Mouse (Mus musculus) lung, postnatal 0 days (tissue): ENCODE measurements around the gene Diaph2. TPM values are rescaled to one million over a fixed set of nuclear protein-coding genes. Genes with fewer than 3 reads are reported as not detected.

Experiments used
- ATAC-seq: fragments of 200-750 bp; cut with Nextera tagmentation; 2 replicates; pipeline ENCODE4 v1.8.0; 2017; ENCODE audit warnings: moderate library complexity
- DNase-seq: peaks from one replicate; pipeline ENCODE4 v3.0.0-alpha.2; 2016; ENCODE audit warnings: low spot score
- H3K27ac ChIP-seq: fragments of 300-500 bp; sonication (generic); 2 replicates; pipeline ENCODE4 v1.5.1; 2014; ENCODE audit warnings: antibody characterized with exemption, mild to moderate bottlenecking, low read length, mixed read lengths
- H3K27me3 ChIP-seq: fragments of 300-500 bp; sonication (generic); replicated peaks from 2 replicates; pipeline ENCODE4 v1.6.1; 2014; ENCODE audit warnings: low read length, mixed read lengths; ENCODE audit not compliant: insufficient read depth
- H3K36me3 ChIP-seq: fragments of 300-500 bp; sonication (generic); 2 replicates; pipeline ENCODE4 v1.6.1; 2014; ENCODE audit warnings: low read length, mixed read lengths; ENCODE audit not compliant: insufficient read depth
- H3K4me1 ChIP-seq: fragments of 300-500 bp; sonication (generic); 2 replicates; pipeline ENCODE4 v1.6.1; 2014; ENCODE audit warnings: antibody characterized with exemption, low read depth, low read length, mixed read lengths; ENCODE audit not compliant: insufficient read depth
- H3K4me2 ChIP-seq: fragments of 300-500 bp; sonication (generic); replicated peaks from 2 replicates; pipeline ENCODE4 v1.6.1; 2014; ENCODE audit warnings: low read depth, mild to moderate bottlenecking, low read length, moderate library complexity, mixed read lengths
- H3K4me3 ChIP-seq: fragments of 300-500 bp; sonication (generic); 2 replicates; pipeline ENCODE4 v1.5.1; 2014; ENCODE audit warnings: low read depth, low read length
- H3K9ac ChIP-seq: fragments of 300-500 bp; sonication (generic); replicated peaks from 2 replicates; pipeline ENCODE4 v1.6.1; 2014; ENCODE audit warnings: low read depth, mild to moderate bottlenecking
- H3K9me3 ChIP-seq: fragments of 300-500 bp; sonication (generic); 2 replicates; pipeline ENCODE4 v1.6.1; 2016; ENCODE audit warnings: low read length, mixed read lengths
- CTCF ChIP-seq: IDR thresholded peaks from 2 replicates; pipeline ENCODE4 v1.5.1; 2016; ENCODE audit warnings: antibody characterized with exemption, mild to moderate bottlenecking
- EP300 ChIP-seq: IDR thresholded peaks from 2 replicates; pipeline ENCODE4 v1.6.1; 2016; ENCODE audit warnings: antibody characterized with exemption, mild to moderate bottlenecking, control low read depth
- WGBS: fragments of 180-500 bp; shearing (Covaris S2); extraction: QIAGEN DNeasy Blood & Tissue Kit; methylation state at CpG from one replicate; pipeline ENCODE4 v1.1.7; 2014; 5-methylcytosine and 5-hydroxymethylcytosine counted together
- polyA plus RNA-seq: library from polyadenylated mRNA; unstranded; fragments of >200 nt; fragmentation: Nextera tagmentation; extraction: Ambion mirVana; gene quantifications from 2 replicates; pipeline ENCODE4 v1.2.1, GENCODE M21; 2015

Diaph2 gene
- 7.5 and 12.3 TPM in 2 replicates for polyA plus RNA-seq

GRCm38 (mm10) chrX:129749571-129750061 lies at the start of gene Diaph2:
Diaph2 (plus strand) TSS chrX:129749742.
- no peaks in the 10 kb centered on the region for H3K27me3 ChIP-seq
- ATAC-seq (peak; percentile 97), DNase-seq (peak; percentile 89)
- peak within 1 kb of the TSS; percentile 82 for H3K27ac ChIP-seq
- H3K9ac ChIP-seq: peak within 1 kb of the TSS; percentile 46
- WGBS: 8% methylated on average over 47 of the region's 49 CpGs
- H3K4me1 ChIP-seq: no peaks in the 10 kb centered on the region
- H3K36me3 ChIP-seq: no peaks in the 10 kb centered on the region
- peak; percentile 25 for TF ChIP-seq CTCF
- no peak for TF ChIP-seq EP300
- H3K9me3 ChIP-seq: no peaks in the 10 kb centered on the region
- H3K4me3 ChIP-seq: peak within 1 kb of the TSS; percentile 55
- H3K4me2 ChIP-seq: peak within 1 kb of the TSS; percentile 49

GRCm38 (mm10) chrX:129701634-129702312 lies 47.8 kb upstream of the Diaph2 start:
- 28% methylated on average over 6 of the region's 6 CpGs for WGBS
- no peak overlapping the region for H3K4me3 ChIP-seq
- no peak overlapping the region for H3K27ac ChIP-seq
- no peaks in the 10 kb centered on the region for H3K36me3 ChIP-seq
- H3K4me1 ChIP-seq: no peaks in the 10 kb centered on the region
- no peak overlapping the region for H3K4me2 ChIP-seq
- H3K27me3 ChIP-seq: no peaks in the 10 kb centered on the region
- H3K9ac ChIP-seq: no peak overlapping the region
- H3K9me3 ChIP-seq: no peaks in the 10 kb centered on the region
- no peak for ATAC-seq
- DNase-seq: no peak
- no peak for TF ChIP-seq CTCF
- TF ChIP-seq EP300: no peak

DNA sequence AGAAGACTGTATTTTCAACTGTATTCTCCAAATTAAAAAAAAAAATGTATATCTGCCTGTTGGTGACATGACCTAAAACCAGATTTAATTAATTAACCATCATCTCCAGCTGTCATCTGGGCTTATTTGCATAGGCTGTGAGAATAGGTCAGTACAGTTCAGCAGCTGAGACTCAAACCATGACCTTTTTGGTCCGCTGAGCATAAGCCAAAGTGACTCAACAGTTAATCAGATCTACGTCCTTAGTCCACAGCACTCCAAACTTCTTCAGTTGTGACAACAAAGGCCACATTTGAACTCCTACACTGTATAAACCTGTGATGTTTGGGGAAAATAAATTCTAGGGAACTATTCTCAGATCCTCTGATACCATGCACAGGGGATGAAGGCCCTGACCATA lies 39.9 kb upstream of the Diaph2 start:
- Histone ChIP-seq H3K4me2 (no peak overlapping the region), H3K9ac (no peak overlapping the region), H3K9me3 (no peaks in the 10 kb centered on the region), H3K36me3 (no peaks in the 10 kb centered on the region), H3K4me3 (no peak overlapping the region), H3K27me3 (no peaks in the 10 kb centered on the region), H3K27ac (no peak overlapping the region), H3K4me1 (no peaks in the 10 kb centered on the region)
- no peak for DNase-seq
- WGBS: 53% methylated on average over 2 of the region's 2 CpGs
- TF ChIP-seq EP300: no peak
- no peak for ATAC-seq

- no peak overlapping the region for H3K27ac ChIP-seq
- H3K9ac ChIP-seq: no peak overlapping the region
- ATAC-seq (no peak), DNase-seq (no peak)
- no peak for TF ChIP-seq CTCF
- no peaks in the 10 kb centered on the region for H3K9me3 ChIP-seq
- no peak overlapping the region for H3K4me3 ChIP-seq
- WGBS: 45% methylated on average over 2 of the region's 2 CpGs
- no peaks in the 10 kb centered on the region for H3K4me1 ChIP-seq
- no peaks in the 10 kb centered on the region for H3K36me3 ChIP-seq
- no peak overlapping the region for H3K4me2 ChIP-seq
- H3K27me3 ChIP-seq: no peaks in the 10 kb centered on the region
Measured at GRCm38 (mm10) chrX:129728717-129729220, 20.8 kb upstream of the Diaph2 start.

DNA sequence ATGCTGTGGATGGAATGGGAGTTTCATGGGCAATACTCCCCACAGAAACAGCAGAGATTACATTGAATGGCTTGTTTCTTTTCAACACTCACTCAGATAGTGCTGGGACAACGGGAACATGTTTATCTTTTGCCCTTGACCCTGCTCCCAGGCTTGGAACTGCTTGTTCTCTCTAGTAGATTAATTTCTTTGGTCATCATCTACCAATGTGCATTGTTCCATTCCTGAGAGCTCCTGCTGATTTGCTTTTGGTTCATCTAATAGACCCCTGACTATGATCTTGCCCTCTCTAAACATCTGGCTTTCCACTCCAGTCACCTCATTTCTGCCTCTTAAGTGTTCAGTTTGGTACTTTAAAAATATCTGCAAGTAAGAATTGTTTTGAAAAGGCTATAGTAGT lies 13.0 kb upstream of the Diaph2 start:
- no peak overlapping the region for H3K4me3 ChIP-seq
- TF ChIP-seq CTCF: no peak
- peak; percentile 48 for TF ChIP-seq EP300
- no peaks in the 10 kb centered on the region for H3K9me3 ChIP-seq
- peak; percentile 72 for ATAC-seq
- no peak overlapping the region for H3K27ac ChIP-seq
- no peaks in the 10 kb centered on the region for H3K36me3 ChIP-seq
- DNase-seq: peak; percentile 35
- no peaks in the 10 kb centered on the region for H3K4me1 ChIP-seq
- H3K4me2 ChIP-seq: no peak overlapping the region
- WGBS: 6% methylated on average over 1 of the region's 1 CpGs
- no peaks in the 10 kb centered on the region for H3K27me3 ChIP-seq
- H3K9ac ChIP-seq: no peak overlapping the region

DNA sequence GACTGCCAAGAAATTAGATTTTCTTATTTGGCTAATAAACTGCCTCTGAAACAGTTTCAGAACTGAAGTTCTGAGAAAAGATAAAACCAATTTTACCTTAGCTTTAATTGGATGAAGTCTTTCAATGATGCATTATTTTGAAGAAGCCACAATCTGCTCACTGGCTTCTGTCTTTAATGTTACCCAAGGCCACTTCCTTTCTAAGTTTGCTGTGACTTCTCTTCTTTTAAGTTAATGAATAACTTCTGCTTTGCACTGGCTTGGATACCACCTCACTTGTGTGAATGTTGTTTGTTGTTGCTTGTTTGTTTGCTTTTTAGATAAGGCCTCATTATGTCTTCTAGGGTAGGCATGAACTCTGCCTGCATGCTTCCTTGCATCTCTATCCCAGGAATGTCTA lies 10.3 kb upstream of the Diaph2 start:
- Histone ChIP-seq H3K9me3 (no peaks in the 10 kb centered on the region), H3K27me3 (no peaks in the 10 kb centered on the region), H3K4me2 (no peak overlapping the region), H3K27ac (no peak overlapping the region), H3K4me1 (no peaks in the 10 kb centered on the region), H3K4me3 (no peak overlapping the region), H3K9ac (no peak overlapping the region), H3K36me3 (no peaks in the 10 kb centered on the region)
- no peak for TF ChIP-seq EP300
- no peak for TF ChIP-seq CTCF
- DNase-seq (no peak), ATAC-seq (no peak)
